Mouse (Mus musculus) forebrain, embryonic 13.5 days (tissue): ENCODE measurements at regions not wholly inside any gene's neighbourhood (a gene's known extent, or its start where the extent isn't known, plus 50 kb on each side); places are given as distances from the start of the nearest gene placed in this dataset.

ENCODE experiments used
- ATAC-seq: fragments of 200-750 bp; cut with Nextera tagmentation; 2 replicates; pipeline ENCODE4 v1.8.0; 2017
- H3K27ac ChIP-seq: fragments of 300-500 bp; sonication (generic); 2 replicates; pipeline ENCODE4 v1.5.1; 2015; ENCODE audit warnings: inconsistent platforms, mild to moderate bottlenecking, moderate library complexity
- H3K27me3 ChIP-seq: fragments of 300-500 bp; sonication (generic); 2 replicates; pipeline ENCODE4 v1.6.1; 2015; ENCODE audit warnings: mild to moderate bottlenecking, inconsistent platforms
- H3K36me3 ChIP-seq: fragments of 300-500 bp; sonication (generic); 2 replicates; pipeline ENCODE4 v1.6.1; 2015; ENCODE audit warnings: mild to moderate bottlenecking, inconsistent platforms; ENCODE audit not compliant: poor library complexity, severe bottlenecking
- H3K4me1 ChIP-seq: fragments of 300-500 bp; sonication (generic); 2 replicates; pipeline ENCODE4 v1.6.1; 2015; ENCODE audit warnings: inconsistent platforms
- H3K4me2 ChIP-seq: fragments of 300-500 bp; sonication (generic); 2 replicates; pipeline ENCODE4 v1.6.1; 2015; ENCODE audit warnings: inconsistent platforms, mild to moderate bottlenecking, moderate library complexity
- H3K4me3 ChIP-seq: fragments of 300-500 bp; sonication (generic); 2 replicates; pipeline ENCODE4 v1.5.1; 2015; ENCODE audit warnings: mild to moderate bottlenecking, inconsistent platforms
- H3K9ac ChIP-seq: fragments of 300-500 bp; sonication (generic); 2 replicates; pipeline ENCODE4 v1.6.1; 2015; ENCODE audit warnings: mild to moderate bottlenecking, inconsistent platforms
- H3K9me3 ChIP-seq: fragments of 300-500 bp; sonication (generic); replicated peaks from 2 replicates; pipeline ENCODE4 v1.6.1; 2016; ENCODE audit warnings: inconsistent platforms
- WGBS: fragments of 180-500 bp; shearing (Covaris S2); methylation state at CpG from one replicate; pipeline ENCODE4 v1.1.7; 2015; 5-methylcytosine and 5-hydroxymethylcytosine counted together

- H3K9me3 ChIP-seq: no peaks in the 10 kb centered on the region
- H3K27me3 ChIP-seq: peaks cover 88% of the 10 kb centered on the region
- H3K4me2 ChIP-seq: no peak overlapping the region
- no peak for ATAC-seq
- no peak overlapping the region for H3K27ac ChIP-seq
- no peaks in the 10 kb centered on the region; the same call in none of the 2 replicates for H3K4me1 ChIP-seq
- 1% methylated on average over 4 of the region's 4 CpGs for WGBS
- no peak overlapping the region for H3K4me3 ChIP-seq
- H3K9ac ChIP-seq: no peak overlapping the region
- no peaks in the 10 kb centered on the region for H3K36me3 ChIP-seq
Observed at GRCm38 (mm10) chr19:44651605-44652004, 89.0 kb downstream of the Hif1an start.

- no peak overlapping the region for H3K4me3 ChIP-seq
- peak; percentile 48; the same call in 1 of the 2 replicates for ATAC-seq
- H3K9ac ChIP-seq: no peak overlapping the region
- peaks cover 81% of the 10 kb centered on the region for H3K27me3 ChIP-seq
- H3K4me2 ChIP-seq: no peak overlapping the region
- under 1% methylated on average over 6 of the region's 6 CpGs for WGBS
- no peaks in the 10 kb centered on the region; the same call in 1 of the 2 replicates for H3K4me1 ChIP-seq
- H3K27ac ChIP-seq: no peak overlapping the region
- no peaks in the 10 kb centered on the region for H3K9me3 ChIP-seq
- H3K36me3 ChIP-seq: no peaks in the 10 kb centered on the region
Observed at GRCm38 (mm10) chr19:44655719-44656118, 93.1 kb downstream of the Hif1an start.

- H3K4me2 ChIP-seq: no peak overlapping the region
- ATAC-seq: no peak
- H3K27ac ChIP-seq: no peak overlapping the region
- H3K27me3 ChIP-seq: peaks cover 63% of the 10 kb centered on the region
- WGBS: 22% methylated on average over 10 of the region's 10 CpGs
- no peak overlapping the region for H3K9ac ChIP-seq
- H3K4me1 ChIP-seq: no peaks in the 10 kb centered on the region; the same call in 1 of the 2 replicates
- no peaks in the 10 kb centered on the region for H3K9me3 ChIP-seq
- H3K4me3 ChIP-seq: no peak overlapping the region
- H3K36me3 ChIP-seq: no peaks in the 10 kb centered on the region
Observed at GRCm38 (mm10) chr19:44659316-44659715, 96.5 kb upstream of the Pax2 start.

- peak overlapping the region; percentile 23; the same call in 1 of the 2 replicates for H3K4me3 ChIP-seq
- H3K36me3 ChIP-seq: no peaks in the 10 kb centered on the region
- peaks cover 93% of the 10 kb centered on the region for H3K27me3 ChIP-seq
- H3K27ac ChIP-seq: no peak overlapping the region
- H3K4me2 ChIP-seq: peak overlapping the region; percentile 55
- no peaks in the 10 kb centered on the region for H3K9me3 ChIP-seq
- peaks cover 35% of the 10 kb centered on the region for H3K4me1 ChIP-seq
- under 1% methylated on average over 14 of the region's 14 CpGs for WGBS
- ATAC-seq: no peak
- H3K9ac ChIP-seq: no peak overlapping the region
Observed at GRCm38 (mm10) chr19:44669535-44669958, 86.3 kb upstream of the Pax2 start.

DNA sequence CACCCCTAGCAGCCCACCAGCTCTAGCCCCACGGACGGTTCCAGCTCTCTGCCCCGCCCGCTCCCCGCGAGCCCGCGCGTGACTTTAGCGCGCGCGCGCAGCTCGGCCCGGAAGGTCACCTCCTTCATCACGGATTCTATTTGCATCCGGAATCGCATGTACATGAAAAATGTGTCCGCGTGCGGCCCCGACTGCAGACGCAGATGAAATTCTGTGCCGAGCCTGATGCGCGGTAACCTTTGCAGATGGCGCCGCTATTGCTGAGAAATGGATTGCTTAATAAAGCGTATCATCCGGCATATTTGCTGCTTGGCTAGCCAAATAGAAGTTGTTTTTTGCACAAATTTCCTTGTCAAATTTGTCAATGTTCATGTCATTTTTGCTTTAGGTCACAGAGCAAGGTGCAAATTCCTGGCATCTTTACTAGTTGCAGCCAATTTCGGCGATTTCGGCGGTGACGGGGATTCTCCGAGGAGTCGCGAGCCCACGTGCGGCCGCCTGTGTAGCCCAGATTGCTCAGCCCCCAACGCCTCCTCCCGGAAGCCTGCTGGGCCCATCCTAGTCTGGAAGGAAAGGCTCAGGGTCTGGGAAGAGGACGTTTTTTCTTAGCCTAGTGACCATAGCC lies 81.1 kb upstream of the Pax2 start:
- H3K27ac ChIP-seq: no peak overlapping the region
- H3K27me3 ChIP-seq: peaks cover 97% of the 10 kb centered on the region
- peak overlapping the region; percentile 48 for H3K4me2 ChIP-seq
- H3K36me3 ChIP-seq: no peaks in the 10 kb centered on the region
- peaks cover 51% of the 10 kb centered on the region for H3K4me1 ChIP-seq
- H3K9me3 ChIP-seq: no peaks in the 10 kb centered on the region
- whole genome bisulfite sequencing: 8% methylated on average over 45 of the region's 45 CpGs
- ATAC-seq: no peak
- no peak overlapping the region for H3K9ac ChIP-seq
- peak overlapping the region; percentile 26 for H3K4me3 ChIP-seq

- 3% methylated on average over 12 of the region's 12 CpGs for WGBS
- Histone ChIP-seq H3K9ac (no peak overlapping the region), H3K9me3 (no peaks in the 10 kb centered on the region), H3K27ac (no peak overlapping the region), H3K4me3 (no peak overlapping the region), H3K4me2 (peak overlapping the region; percentile 24), H3K4me1 (peaks cover 41% of the 10 kb centered on the region), H3K36me3 (no peaks in the 10 kb centered on the region), H3K27me3 (peaks cover 98% of the 10 kb centered on the region)
- ATAC-seq: peak; percentile 66
Observed at GRCm38 (mm10) chr19:44676555-44677120, 79.2 kb upstream of the Pax2 start.

GRCm38 (mm10) chr19:44677295-44677694 lies 78.5 kb upstream of the Pax2 start:
- Histone ChIP-seq H3K27me3 (peaks cover 98% of the 10 kb centered on the region), H3K4me2 (no peak overlapping the region), H3K36me3 (no peaks in the 10 kb centered on the region), H3K4me1 (peaks cover 37% of the 10 kb centered on the region), H3K27ac (no peak overlapping the region), H3K9me3 (no peaks in the 10 kb centered on the region), H3K9ac (no peak overlapping the region), H3K4me3 (no peak overlapping the region)
- WGBS: 61% methylated on average over 8 of the region's 8 CpGs
- no peak for ATAC-seq

DNA sequence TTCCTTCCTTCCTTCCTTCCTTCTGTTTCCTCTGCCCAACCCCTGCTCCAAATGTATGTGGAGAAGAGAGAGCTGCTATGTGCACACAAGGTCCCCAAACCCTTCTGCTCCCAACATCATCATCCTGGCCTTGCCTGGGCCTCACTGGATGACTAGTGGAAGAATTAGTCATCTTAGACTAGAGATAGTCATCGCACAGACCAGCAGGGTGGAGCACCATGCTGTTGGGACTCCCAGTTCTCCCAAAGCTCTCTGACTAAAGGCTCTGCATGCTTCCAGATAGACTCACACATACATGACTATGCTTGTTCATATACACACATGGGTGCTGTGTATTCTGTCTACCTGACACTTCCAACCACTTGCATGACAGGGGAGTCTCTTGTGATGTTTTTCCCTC lies 77.2 kb upstream of the Pax2 start:
- no peak overlapping the region for H3K9ac ChIP-seq
- H3K4me2 ChIP-seq: no peak overlapping the region
- H3K27me3 ChIP-seq: peaks cover 98% of the 10 kb centered on the region
- H3K4me3 ChIP-seq: no peak overlapping the region
- peaks cover 39% of the 10 kb centered on the region for H3K4me1 ChIP-seq
- WGBS: 83% methylated on average over 1 of the region's 1 CpGs
- H3K36me3 ChIP-seq: no peaks in the 10 kb centered on the region
- ATAC-seq: no peak
- no peak overlapping the region for H3K27ac ChIP-seq
- H3K9me3 ChIP-seq: no peaks in the 10 kb centered on the region

DNA sequence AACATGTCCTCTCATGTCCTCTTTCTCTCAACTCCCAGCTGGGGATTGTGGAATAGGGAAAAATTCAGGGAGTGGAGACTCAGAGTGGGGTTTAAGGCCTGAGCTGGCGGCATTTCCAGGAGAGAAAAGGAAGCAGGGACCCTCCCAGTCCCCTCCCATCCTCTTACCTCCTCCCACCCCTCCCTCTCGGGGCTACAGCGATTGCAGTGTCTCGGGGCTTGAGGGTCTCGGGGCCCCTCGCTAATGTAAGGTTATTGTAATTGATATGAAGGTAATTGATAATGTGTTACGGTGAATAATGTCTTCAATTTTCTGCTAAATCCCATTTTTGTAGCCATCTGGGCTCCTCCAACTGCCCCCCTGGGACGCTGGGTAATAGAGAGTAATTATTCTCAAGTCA lies 74.2 kb upstream of the Pax2 start:
- ATAC-seq: no peak
- WGBS: 2% methylated on average over 8 of the region's 8 CpGs
- H3K27ac ChIP-seq: no peak overlapping the region

DNA sequence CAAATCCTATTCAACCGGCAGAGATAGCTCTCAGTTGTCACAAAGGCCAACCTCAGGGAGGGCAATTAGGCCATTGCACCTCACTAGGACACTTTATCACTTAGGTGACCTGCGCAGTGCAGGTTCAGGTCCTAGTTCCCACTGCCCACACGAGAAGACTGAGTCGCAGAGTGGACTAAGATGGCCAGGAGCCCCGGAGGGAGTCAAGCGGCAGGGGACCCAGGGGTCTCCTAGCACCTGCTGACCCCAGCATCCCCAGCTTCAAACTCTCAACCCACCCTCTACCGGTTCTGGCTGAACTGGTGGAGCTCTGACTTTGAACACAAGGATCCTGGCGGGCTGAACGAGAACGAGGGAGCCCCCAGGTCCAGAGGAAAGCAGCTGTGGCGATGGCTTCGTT lies 72.7 kb upstream of the Pax2 start:
- no peak overlapping the region for H3K27ac ChIP-seq

More for the DNA sequence above, 74.2 kb upstream of the Pax2 start:
- Histone ChIP-seq H3K4me3 (no peak overlapping the region), H3K4me2 (no peak overlapping the region), H3K36me3 (no peaks in the 10 kb centered on the region), H3K9me3 (no peaks in the 10 kb centered on the region), H3K27me3 (peaks cover 98% of the 10 kb centered on the region), H3K4me1 (peaks cover 38% of the 10 kb centered on the region), H3K9ac (no peak overlapping the region)

GRCm38 (mm10) chr19:44684061-44684514 lies 71.8 kb upstream of the Pax2 start:
- H3K4me2 ChIP-seq: peak overlapping the region; percentile 51
- H3K4me1 ChIP-seq: peaks cover 23% of the 10 kb centered on the region
- no peak overlapping the region for H3K27ac ChIP-seq
- peaks cover 99% of the 10 kb centered on the region for H3K27me3 ChIP-seq
- no peak overlapping the region for H3K9ac ChIP-seq
- H3K36me3 ChIP-seq: no peaks in the 10 kb centered on the region
- no peaks in the 10 kb centered on the region for H3K9me3 ChIP-seq
- 1% methylated on average over 48 of the region's 48 CpGs for WGBS
- ATAC-seq: peak; percentile 45; the same call in 1 of the 2 replicates
- peak overlapping the region; percentile 22 for H3K4me3 ChIP-seq

More for the DNA sequence above, 72.7 kb upstream of the Pax2 start:
- Histone ChIP-seq H3K4me1 (peaks cover 23% of the 10 kb centered on the region), H3K4me3 (no peak overlapping the region), H3K36me3 (no peaks in the 10 kb centered on the region), H3K4me2 (no peak overlapping the region), H3K9me3 (no peaks in the 10 kb centered on the region), H3K9ac (no peak overlapping the region), H3K27me3 (peaks cover 97% of the 10 kb centered on the region)
- 2% methylated on average over 12 of the region's 12 CpGs for WGBS
- ATAC-seq: no peak

GRCm38 (mm10) chr19:44686061-44686460 lies 69.8 kb upstream of the Pax2 start:
- Histone ChIP-seq H3K36me3 (no peaks in the 10 kb centered on the region), H3K9me3 (no peaks in the 10 kb centered on the region), H3K4me3 (no peak overlapping the region), H3K9ac (no peak overlapping the region), H3K4me2 (no peak overlapping the region), H3K27me3 (peaks cover 99% of the 10 kb centered on the region), H3K4me1 (peaks cover 19% of the 10 kb centered on the region), H3K27ac (no peak overlapping the region)
- WGBS: 48% methylated on average over 7 of the region's 7 CpGs
- ATAC-seq: no peak
